Mouse (Mus musculus): Measurements from ENCODE around the gene Uxs1.

Uxs1 gene

DNA sequence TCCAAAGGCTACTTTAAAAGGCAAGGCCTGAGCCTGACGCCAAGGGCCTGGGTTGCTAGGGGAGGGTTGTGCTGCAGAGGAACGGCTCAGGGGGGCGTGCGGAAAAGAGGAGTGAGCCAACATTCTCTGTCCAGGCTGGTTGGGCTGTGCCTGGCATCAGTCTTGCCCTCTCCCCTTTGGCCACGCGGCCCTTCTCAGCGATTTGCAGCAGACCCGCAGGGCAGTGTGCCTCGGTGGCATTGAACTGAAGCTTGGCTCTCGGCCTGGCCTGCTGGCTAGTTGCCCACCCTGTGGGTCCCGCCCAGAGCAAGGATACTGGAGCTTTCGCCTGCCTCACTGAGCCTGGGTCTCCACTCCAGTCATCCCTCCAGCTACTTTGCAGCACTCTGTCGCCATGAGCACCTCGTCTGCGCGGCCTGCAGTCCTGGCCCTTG lies 97.1 kb downstream of the Uxs1 start, which contains the start of gene 1500015O10Rik:
TSS of gene 1500015O10Rik (plus strand) at position 112 of the 434 bp plus-strand sequence.
- in situ Hi-C loops (cut with MboI, MseI), result no loop called here

DNA sequence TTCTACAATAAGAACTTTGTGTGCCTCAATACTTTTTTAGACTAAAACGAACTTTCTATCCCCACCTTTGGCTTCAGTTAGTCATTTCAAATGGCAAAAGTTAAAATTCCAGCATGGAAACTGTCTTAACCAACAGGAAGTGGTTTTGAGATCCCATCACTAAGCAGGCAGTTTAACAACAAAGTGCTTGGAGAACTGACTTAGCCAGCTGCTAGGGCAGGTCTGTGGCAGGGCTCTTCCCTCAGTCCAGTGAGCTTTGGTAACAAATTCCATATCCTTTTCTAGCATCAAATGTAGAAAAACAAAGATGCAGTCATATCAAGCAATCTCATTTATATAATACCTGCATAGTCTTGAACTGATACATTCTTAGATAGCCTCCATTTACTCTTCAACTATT lies 105.1 kb downstream of the Uxs1 start:
- in situ Hi-C loops (cut with MboI, MseI), result no loop called here

DNA sequence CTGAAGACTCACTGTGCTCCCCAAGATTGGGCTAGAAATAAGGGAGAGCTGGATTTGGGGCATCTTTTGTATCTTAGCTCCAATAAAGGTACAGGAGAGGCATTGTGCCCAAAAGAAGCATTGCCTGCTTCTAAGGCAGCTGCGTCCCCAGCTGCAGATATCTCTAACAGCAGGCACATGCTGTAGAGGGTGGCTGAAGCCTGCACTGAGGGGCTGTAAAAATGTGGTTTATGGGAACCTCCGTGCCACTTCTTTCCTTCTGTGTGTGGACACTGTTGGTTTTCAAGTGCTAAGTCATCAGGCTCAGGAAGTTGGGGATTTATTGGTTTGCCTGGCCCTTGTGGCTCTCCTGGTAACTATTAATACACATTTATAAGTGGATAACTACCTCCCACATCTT lies 108.8 kb downstream of the Uxs1 start:
- in situ Hi-C loops (cut with MboI, MseI), result no loop called here

DNA sequence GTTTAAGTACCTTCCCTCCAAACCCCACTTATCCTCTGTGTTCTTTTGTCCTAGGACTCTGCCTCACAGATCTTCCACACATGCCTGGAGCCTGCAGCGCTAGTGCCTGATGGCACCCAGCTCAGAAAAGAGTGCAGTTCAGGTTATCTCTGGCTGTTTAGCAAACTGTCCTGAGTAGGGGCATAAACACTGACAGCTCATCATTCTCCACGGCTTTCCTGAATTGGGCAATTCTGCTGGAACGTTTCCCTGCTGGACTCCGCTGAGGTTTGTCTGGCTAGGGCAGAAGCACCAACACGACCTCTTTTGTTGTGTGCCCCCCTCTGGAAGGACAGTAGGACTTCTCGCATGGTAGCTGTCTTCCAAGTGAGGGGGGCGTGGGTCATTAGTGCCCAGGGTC lies 109.6 kb downstream of the Uxs1 start:
- in situ Hi-C loops (cut with MboI, MseI), result no loop called here

DNA sequence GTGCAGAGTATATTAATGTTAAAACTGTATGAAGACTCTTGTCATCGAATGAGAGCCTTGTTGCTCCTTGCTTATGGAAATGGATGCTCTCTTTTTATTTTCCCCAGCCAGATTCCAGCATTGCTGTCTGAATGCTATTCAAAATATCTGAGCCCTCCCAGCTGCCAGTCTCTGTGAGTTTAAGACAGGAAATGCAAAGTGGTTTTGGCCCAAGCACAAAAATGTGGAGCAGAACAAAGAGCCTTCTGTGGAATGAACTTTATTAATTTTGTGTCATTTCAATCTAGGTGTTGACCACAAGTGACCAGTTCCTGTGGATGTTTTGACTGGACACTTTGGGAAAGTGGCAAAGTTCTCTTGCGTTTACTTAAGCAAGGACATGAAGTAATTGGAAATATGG lies 112.8 kb downstream of the Uxs1 start:
- in situ Hi-C loops (cut with MboI, MseI), result no loop called here

DNA sequence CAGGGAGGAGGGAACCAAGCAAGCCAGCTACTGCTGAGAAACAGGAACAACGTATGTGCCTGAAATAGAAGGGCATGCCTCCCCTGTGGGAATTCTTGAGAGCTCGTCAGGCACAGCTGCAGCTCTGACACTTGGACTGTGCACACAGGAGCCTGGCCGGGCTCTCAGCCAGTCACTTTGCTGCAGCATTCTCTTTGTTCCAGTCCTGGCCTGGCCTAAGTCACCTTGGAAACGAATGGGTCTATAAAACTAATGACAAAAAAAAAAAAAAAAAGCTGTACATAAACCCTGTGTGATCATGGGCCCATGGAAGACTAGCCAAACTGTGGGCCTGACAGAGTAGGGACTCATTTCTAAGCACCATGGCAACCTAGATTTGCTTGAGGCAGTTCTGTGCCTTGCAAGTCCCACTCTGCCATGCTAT lies 129.0 kb downstream of the Uxs1 start:
- in situ Hi-C loops (cut with MboI, MseI), result no loop called here
